Mouse (Mus musculus): ENCODE data around the gene Pax5. TPM values are rescaled to one million over a fixed set of nuclear protein-coding genes. Genes with fewer than 3 reads are reported as not detected.
A peak's percentile ranks its signal among the peaks of the same experiment; 100 is the strongest.

The Pax5 gene
- polyA plus RNA-seq, 1 experiment from 2014 or later = not detected

- DNase-seq (ENCODE audit: low spot score) (no peak), ATAC-seq (ENCODE audit: low FRiP score, low TSS enrichment) (no peak)
- Histone ChIP-seq H3K36me3 (ENCODE audit: control insufficient read depth, insufficient read depth, low read length) (no peaks in the 10 kb centered on the region), H3K27ac (replicated peaks) (no peak overlapping the region), H3K4me2 (replicated peaks; ENCODE audit: low read depth) (peak overlapping the region; percentile 69), H3K9ac (ENCODE audit: low read length) (no peak overlapping the region), H3K4me3 (ENCODE audit: low read depth, low read length) (peak overlapping the region; percentile 39), H3K27me3 (ENCODE audit: control insufficient read depth, insufficient read depth, low read length) (peaks cover 45% of the 10 kb centered on the region), H3K4me1 (replicated peaks; ENCODE audit: control insufficient read depth, insufficient read depth) (peaks cover 4% of the 10 kb centered on the region; the same call in 1 of the 2 replicates), H3K9me3 (ENCODE audit: control insufficient read depth, low read length) (no peaks in the 10 kb centered on the region)
- TF ChIP-seq CTCF (IDR thresholded peaks at IDR 0.05; ENCODE audit: low read depth) = no peak
- no peak for TF ChIP-seq EP300 (optimal IDR thresholded peaks at IDR 0.05)
- under 1% methylated on average over 54 of the region's 66 CpGs for WGBS
Observed at GRCm38 (mm10) chr4:44703686-44704368, 6.5 kb downstream of the Pax5 start.

- no peaks in the 10 kb centered on the region for H3K9me3 ChIP-seq (ENCODE audit: control insufficient read depth, low read length)
- peak overlapping the region; percentile 39 for H3K4me3 ChIP-seq (ENCODE audit: low read depth, low read length)
- H3K9ac ChIP-seq (ENCODE audit: low read length) = no peak overlapping the region
- peaks cover 4% of the 10 kb centered on the region; the same call in 1 of the 2 replicates for H3K4me1 ChIP-seq (replicated peaks; ENCODE audit: control insufficient read depth, insufficient read depth)
- no peak for TF ChIP-seq EP300 (optimal IDR thresholded peaks at IDR 0.05)
- TF ChIP-seq CTCF (IDR thresholded peaks at IDR 0.05; ENCODE audit: low read depth) = no peak
- DNase-seq (ENCODE audit: low spot score) (no peak), ATAC-seq (ENCODE audit: low FRiP score, low TSS enrichment) (no peak)
- H3K27me3 ChIP-seq (ENCODE audit: control insufficient read depth, insufficient read depth, low read length) = peaks cover 42% of the 10 kb centered on the region
- no peak overlapping the region for H3K27ac ChIP-seq (replicated peaks)
- H3K4me2 ChIP-seq (replicated peaks; ENCODE audit: low read depth) = peak overlapping the region; percentile 69
- WGBS = 2% methylated on average over 55 of the region's 58 CpGs
- no peaks in the 10 kb centered on the region for H3K36me3 ChIP-seq (ENCODE audit: control insufficient read depth, insufficient read depth, low read length)
Observed at GRCm38 (mm10) chr4:44702891-44703685, 7.2 kb downstream of the Pax5 start.

GRCm38 (mm10) chr4:44702011-44702527 is 8.2 kb downstream of the Pax5 start:
- ATAC-seq (ENCODE audit: low FRiP score, low TSS enrichment) (no peak), DNase-seq (ENCODE audit: low spot score) (no peak)
- Histone ChIP-seq H3K36me3 (ENCODE audit: control insufficient read depth, insufficient read depth, low read length) (no peaks in the 10 kb centered on the region), H3K9me3 (ENCODE audit: control insufficient read depth, low read length) (no peaks in the 10 kb centered on the region), H3K27me3 (ENCODE audit: control insufficient read depth, insufficient read depth, low read length) (peaks cover 39% of the 10 kb centered on the region), H3K27ac (replicated peaks) (no peak overlapping the region), H3K9ac (ENCODE audit: low read length) (no peak overlapping the region), H3K4me2 (replicated peaks; ENCODE audit: low read depth) (no peak overlapping the region), H3K4me3 (ENCODE audit: low read depth, low read length) (no peak overlapping the region), H3K4me1 (replicated peaks; ENCODE audit: control insufficient read depth, insufficient read depth) (peaks cover 4% of the 10 kb centered on the region; the same call in 1 of the 2 replicates)
- TF ChIP-seq CTCF (IDR thresholded peaks at IDR 0.05; ENCODE audit: low read depth) = no peak
- TF ChIP-seq EP300 (optimal IDR thresholded peaks at IDR 0.05) = no peak
- WGBS = 1% methylated on average over 25 of the region's 25 CpGs

- Histone ChIP-seq H3K4me3 (ENCODE audit: low read depth, low read length) (no peak overlapping the region), H3K27me3 (ENCODE audit: control insufficient read depth, insufficient read depth, low read length) (peaks cover 38% of the 10 kb centered on the region), H3K4me1 (replicated peaks; ENCODE audit: control insufficient read depth, insufficient read depth) (peaks cover 4% of the 10 kb centered on the region; the same call in 1 of the 2 replicates), H3K9me3 (ENCODE audit: control insufficient read depth, low read length) (no peaks in the 10 kb centered on the region), H3K36me3 (ENCODE audit: control insufficient read depth, insufficient read depth, low read length) (no peaks in the 10 kb centered on the region), H3K27ac (replicated peaks) (no peak overlapping the region), H3K9ac (ENCODE audit: low read length) (no peak overlapping the region), H3K4me2 (replicated peaks; ENCODE audit: low read depth) (no peak overlapping the region)
- no peak for ATAC-seq (ENCODE audit: low FRiP score, low TSS enrichment)
- WGBS = under 1% methylated on average over 9 of the region's 9 CpGs
- TF ChIP-seq CTCF (IDR thresholded peaks at IDR 0.05; ENCODE audit: low read depth) (no peak), EP300 (optimal IDR thresholded peaks at IDR 0.05) (no peak)
- no peak for DNase-seq (ENCODE audit: low spot score)
Observed at GRCm38 (mm10) chr4:44701513-44701912, 8.8 kb downstream of the Pax5 start.

- TF ChIP-seq EP300 (optimal IDR thresholded peaks at IDR 0.05) (no peak), CTCF (IDR thresholded peaks at IDR 0.05; ENCODE audit: low read depth) (no peak)
- H3K27me3 ChIP-seq (ENCODE audit: control insufficient read depth, insufficient read depth, low read length) = peaks cover 9% of the 10 kb centered on the region; the same call in 1 of the 2 replicates
Observed at GRCm38 (mm10) chr4:44696676-44697075, 13.6 kb downstream of the Pax5 start.

More at GRCm38 (mm10) chr4:44696676-44697075, 13.6 kb downstream of the Pax5 start:
- Histone ChIP-seq H3K4me1 (replicated peaks; ENCODE audit: control insufficient read depth, insufficient read depth) (no peaks in the 10 kb centered on the region), H3K9ac (ENCODE audit: low read length) (no peak overlapping the region), H3K4me2 (replicated peaks; ENCODE audit: low read depth) (no peak overlapping the region), H3K36me3 (ENCODE audit: control insufficient read depth, insufficient read depth, low read length) (no peaks in the 10 kb centered on the region), H3K9me3 (ENCODE audit: control insufficient read depth, low read length) (no peaks in the 10 kb centered on the region), H3K27ac (replicated peaks) (no peak overlapping the region), H3K4me3 (ENCODE audit: low read depth, low read length) (no peak overlapping the region)
- no peak for ATAC-seq (ENCODE audit: low FRiP score, low TSS enrichment)
- no peak for DNase-seq (ENCODE audit: low spot score)
